Mouse (Mus musculus): Measurements from ENCODE around the gene Siglec1. TPM values are rescaled to one million over a fixed set of nuclear protein-coding genes. Genes with fewer than 3 reads are reported as not detected.

Gene Siglec1
- total RNA-seq (2021) = under 1 TPM; 0.51 to 0.59 TPM
- long read RNA-seq, experiment 1 = 0 reads
- long read RNA-seq, experiment 2 = 0 reads

- DNase-seq (ENCODE audit: low spot score in 2 of 2) = no peak
- intact Hi-C loops (cut with DNase I) = no loop called here
These were observed at the start of gene Siglec1 for GRCm38 (mm10) chr2:131086667-131087390. Siglec1 (minus strand) TSS chr2:131086765.

GRCm38 (mm10) chr2:131135521-131136139 is 49.1 kb upstream of the Siglec1 start:
- peak in 1 of 2 experiments; percentile 1 for DNase-seq (ENCODE audit: low spot score in 2 of 2)

GRCm38 (mm10) chr2:131134826-131135400 is 48.3 kb upstream of the Siglec1 start:
- intact Hi-C loops (cut with DNase I) = no loop called here
- no peak for DNase-seq (ENCODE audit: low spot score in 2 of 2)

More at GRCm38 (mm10) chr2:131135521-131136139, 49.1 kb upstream of the Siglec1 start:
- intact Hi-C loops (cut with DNase I) = no loop called here

GRCm38 (mm10) chr2:131134381-131134780 is 47.8 kb upstream of the Siglec1 start:
- intact Hi-C loops (cut with DNase I) = no loop called here
- peak in 1 of 2 experiments; percentile 2 for DNase-seq (ENCODE audit: low spot score in 2 of 2)

- intact Hi-C loops (cut with DNase I) = no loop called here
- no peak for DNase-seq (ENCODE audit: low spot score in 2 of 2)
These were observed 46.5 kb upstream of the Siglec1 start, which contains the start of gene Gm11037 for GRCm38 (mm10) chr2:131132930-131133547. Gm11037 (plus strand) TSS chr2:131133497.

GRCm38 (mm10) chr2:131132111-131132888 is 45.7 kb upstream of the Siglec1 start:
- intact Hi-C loops (cut with DNase I) = no loop called here
- no peak for DNase-seq (ENCODE audit: low spot score in 2 of 2)

- no peak for DNase-seq (ENCODE audit: low spot score in 2 of 2)
- intact Hi-C loops (cut with DNase I) = no loop called here
These were observed 44.3 kb upstream of the Siglec1 start for GRCm38 (mm10) chr2:131130849-131131248.

GRCm38 (mm10) chr2:131129836-131130235 is 43.3 kb upstream of the Siglec1 start:
- intact Hi-C loops (cut with DNase I) = no loop called here
- no peak for DNase-seq (ENCODE audit: low spot score in 2 of 2)

GRCm38 (mm10) chr2:131128636-131129157 is 42.1 kb upstream of the Siglec1 start:
- no peak for DNase-seq (ENCODE audit: low spot score in 2 of 2)

GRCm38 (mm10) chr2:131128211-131128610 is 41.6 kb upstream of the Siglec1 start:
- no peak for DNase-seq (ENCODE audit: low spot score in 2 of 2)
- intact Hi-C loops (cut with DNase I) = no loop called here

More at GRCm38 (mm10) chr2:131128636-131129157, 42.1 kb upstream of the Siglec1 start:
- intact Hi-C loops (cut with DNase I) = no loop called here

GRCm38 (mm10) chr2:131127161-131127730 is 40.7 kb upstream of the Siglec1 start, which contains the start of gene Hspa12b:
Hspa12b (plus strand) TSS chr2:131127280.
- intact Hi-C loops (cut with DNase I) = no loop called here
- no peak for DNase-seq (ENCODE audit: low spot score in 2 of 2)

- intact Hi-C loops (cut with DNase I) = no loop called here
- DNase-seq (ENCODE audit: low spot score in 2 of 2) = no peak
These were observed 39.6 kb upstream of the Siglec1 start for GRCm38 (mm10) chr2:131125964-131126815.

GRCm38 (mm10) chr2:131125157-131125963 is 38.8 kb upstream of the Siglec1 start:
- intact Hi-C loops (cut with DNase I) = no loop called here
- no peak for DNase-seq (ENCODE audit: low spot score in 2 of 2)

GRCm38 (mm10) chr2:131124166-131124565 is 37.6 kb upstream of the Siglec1 start:
- DNase-seq (ENCODE audit: low spot score in 2 of 2) = no peak
- intact Hi-C loops (cut with DNase I) = no loop called here

- intact Hi-C loops (cut with DNase I) = no loop called here
- DNase-seq (ENCODE audit: low spot score in 2 of 2) = no peak
These were observed 32.5 kb upstream of the Siglec1 start for GRCm38 (mm10) chr2:131118968-131119574.

- DNase-seq (ENCODE audit: low spot score in 2 of 2) = no peak
- intact Hi-C loops (cut with DNase I) = no loop called here
These were observed 19.4 kb upstream of the Siglec1 start for GRCm38 (mm10) chr2:131105989-131106388.

All from left cerebral cortex, postnatal 14 days (tissue).